Mouse (Mus musculus) spleen, postnatal 14 days (tissue): ENCODE data around the gene Luzp1.
A peak's percentile ranks its signal among the peaks of the same experiment; 100 is the strongest.

Experiments
- DNase-seq, 2 experiments: peaks; one replicate each; pipeline ENCODE4 v3.0.0; 2021 to 2022; ENCODE audit warnings: low spot score in 2 of 2

Luzp1 gene

GRCm38 (mm10) chr4:136546279-136547045 is 76.9 kb downstream of the Luzp1 start:
- DNase-seq: no peak

- DNase-seq: no peak
These were observed 78.2 kb downstream of the Luzp1 start for GRCm38 (mm10) chr4:136547721-136548120.

DNA sequence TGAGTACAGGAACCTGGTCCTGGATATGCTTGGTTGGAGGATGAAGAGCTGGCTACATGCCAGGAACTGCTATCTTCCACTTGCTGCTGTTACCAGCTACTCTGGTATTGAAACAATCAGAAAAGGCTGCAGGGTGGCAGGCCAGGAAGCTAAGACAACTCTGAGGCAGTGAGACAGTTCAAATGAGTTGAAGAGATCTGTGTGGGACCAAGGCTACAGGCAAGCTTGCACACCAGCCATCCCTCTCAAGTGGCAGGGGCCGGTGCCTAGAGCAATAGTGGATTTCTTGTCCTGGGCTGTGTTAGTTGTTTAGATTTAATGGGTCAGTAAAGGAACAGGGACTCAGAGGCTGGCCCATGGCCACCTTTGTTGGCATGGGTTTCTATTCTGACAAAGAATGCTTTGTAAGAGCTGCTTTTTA is 78.8 kb downstream of the Luzp1 start:
- no peak for DNase-seq

GRCm38 (mm10) chr4:136553108-136553507 is 83.5 kb downstream of the Luzp1 start:
- no peak for DNase-seq

GRCm38 (mm10) chr4:136557638-136558037 is 88.1 kb downstream of the Luzp1 start:
- DNase-seq: no peak

GRCm38 (mm10) chr4:136559690-136560089 is 90.1 kb downstream of the Luzp1 start:
- no peak for DNase-seq

DNA sequence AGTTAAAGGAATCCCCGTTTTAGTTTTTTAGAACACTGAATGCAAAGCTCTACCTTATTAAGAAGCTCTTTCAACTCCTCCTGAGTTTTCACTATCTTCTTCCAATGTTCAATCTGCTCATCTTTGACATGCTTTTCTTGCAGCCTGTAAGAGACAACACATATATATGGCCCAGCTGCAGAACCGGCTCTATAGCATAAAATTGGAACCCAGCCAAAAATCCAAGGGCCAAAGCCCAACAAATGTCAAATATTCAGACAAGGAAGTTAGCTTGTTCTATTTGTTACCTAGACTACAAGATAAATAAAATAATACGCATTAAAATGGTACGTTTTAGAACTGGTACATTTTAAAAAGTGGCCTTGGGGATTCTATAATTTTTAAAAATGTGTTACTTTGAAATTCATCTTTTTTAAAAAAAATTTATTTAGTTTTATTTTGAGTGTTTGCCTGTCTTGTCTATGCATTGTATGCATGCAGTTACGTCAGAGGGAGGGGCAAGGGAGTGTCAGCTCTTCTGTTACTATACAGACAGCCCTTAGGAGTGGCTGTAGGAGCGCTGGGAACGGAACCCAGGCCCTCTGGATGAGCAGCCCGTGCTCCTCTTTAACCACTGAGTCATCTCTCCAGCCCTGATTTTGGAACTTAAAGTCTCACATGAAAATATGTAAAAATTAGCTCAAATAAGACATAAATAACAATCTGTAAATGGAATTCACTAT is 90.9 kb downstream of the Luzp1 start:
- DNase-seq: no peak

- DNase-seq: no peak
These were observed 93.2 kb downstream of the Luzp1 start for GRCm38 (mm10) chr4:136562755-136563154.

DNA sequence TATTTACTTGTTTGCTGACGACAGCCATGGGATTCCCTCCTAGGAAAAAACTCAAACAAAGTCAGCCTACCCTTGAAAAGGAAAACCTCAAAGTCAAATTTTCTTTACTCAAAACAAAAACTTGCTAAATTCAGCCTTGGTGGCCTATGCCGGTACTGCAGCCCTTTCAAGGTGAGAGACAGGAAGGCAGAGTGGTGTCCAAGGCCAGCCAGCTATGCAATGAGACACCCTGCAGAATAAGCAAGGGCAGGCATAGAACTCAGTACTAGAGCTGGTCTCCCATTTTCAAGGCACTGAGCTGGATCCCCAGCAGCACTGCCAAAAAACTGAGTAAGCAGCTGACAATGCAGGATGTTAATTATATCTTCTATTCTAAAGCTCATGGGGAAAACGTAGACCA is 99.1 kb downstream of the Luzp1 start:
- no peak for DNase-seq

DNA sequence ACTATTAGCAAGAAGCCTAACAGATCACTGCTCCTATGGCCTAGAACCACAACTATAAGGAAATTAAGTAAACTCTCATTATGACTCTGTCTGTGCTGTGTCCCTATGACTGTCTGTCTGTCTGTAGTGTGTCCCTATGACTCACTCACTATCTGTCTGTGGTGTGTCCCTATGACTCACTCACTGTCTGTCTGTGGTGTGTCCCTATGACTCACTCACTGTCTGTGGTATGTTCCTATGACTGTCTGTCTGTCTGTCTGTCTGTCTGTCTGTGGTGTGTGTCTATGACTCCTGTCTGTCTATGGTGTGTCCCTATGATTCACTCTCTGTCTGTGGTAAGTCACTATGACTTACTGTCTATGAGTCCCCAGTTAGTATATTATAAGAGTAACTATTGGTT is 100.4 kb downstream of the Luzp1 start:
- DNase-seq: no peak

- DNase-seq: no peak
These were observed 112.3 kb downstream of the Luzp1 start for GRCm38 (mm10) chr4:136581885-136582284.

GRCm38 (mm10) chr4:136587221-136587827 is 117.8 kb downstream of the Luzp1 start:
- no peak for DNase-seq

DNA sequence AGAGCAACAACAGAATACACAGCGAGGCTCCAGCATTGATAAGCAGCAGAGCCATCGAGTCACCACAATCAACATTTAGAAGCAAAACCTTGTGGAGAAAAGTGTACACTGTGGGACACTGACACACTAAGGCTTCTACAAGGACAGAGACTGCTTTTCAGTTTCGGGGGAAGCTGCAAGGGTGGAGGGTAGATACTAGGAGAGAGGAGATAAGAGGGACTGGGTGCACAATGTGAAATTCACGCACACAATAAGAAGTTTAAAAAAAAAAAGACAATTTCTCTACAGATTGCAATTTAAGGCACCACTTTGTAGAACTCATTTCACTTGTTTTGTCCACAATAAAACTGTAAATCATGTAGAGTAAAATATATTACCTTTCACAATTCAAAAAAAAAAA is 118.4 kb downstream of the Luzp1 start:
- no peak for DNase-seq

DNA sequence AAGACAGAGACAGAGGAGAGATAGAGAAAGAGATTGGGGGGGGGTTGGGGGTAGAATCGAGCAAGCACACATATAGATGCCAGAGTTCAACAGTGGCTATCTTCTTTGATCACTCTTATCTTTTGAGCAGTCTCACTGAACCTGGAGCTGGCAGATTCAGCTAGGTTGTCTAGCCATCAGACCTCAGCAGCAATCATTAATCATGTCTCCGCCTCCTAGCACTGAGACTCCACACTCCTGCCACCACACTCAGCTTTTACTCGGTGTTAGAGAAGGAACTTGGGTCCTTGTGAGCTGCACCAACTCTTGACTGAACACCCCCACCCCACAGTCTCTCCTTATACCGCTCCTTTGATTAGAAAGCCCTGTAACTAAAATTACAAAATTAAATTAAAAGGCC is 122.5 kb downstream of the Luzp1 start:
- DNase-seq: no peak

- no peak for DNase-seq
These were observed 124.4 kb downstream of the Luzp1 start for GRCm38 (mm10) chr4:136594006-136594405.

DNA sequence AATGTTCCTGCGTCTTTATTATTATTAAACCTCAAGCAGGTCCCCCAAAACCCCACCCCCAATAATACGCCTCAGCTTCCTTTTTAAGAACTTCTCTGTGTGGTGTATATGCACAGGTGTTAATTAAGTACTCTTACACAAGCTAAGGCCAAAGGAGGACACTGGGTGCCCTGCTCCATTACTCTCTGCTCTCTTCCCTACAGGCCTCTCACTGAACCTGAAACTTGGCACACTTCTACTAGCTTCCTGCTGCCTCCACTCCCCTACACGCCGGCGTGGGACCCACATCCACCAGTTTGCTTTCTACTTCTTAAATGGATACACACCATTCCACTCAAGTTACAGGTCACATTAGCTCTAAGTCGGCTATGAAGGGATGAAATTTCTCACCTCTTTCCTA is 125.7 kb downstream of the Luzp1 start:
- DNase-seq: no peak

GRCm38 (mm10) chr4:136598268-136598876 is 128.8 kb downstream of the Luzp1 start:
- no peak for DNase-seq

- no peak for DNase-seq
These were observed 130.3 kb downstream of the Luzp1 start for GRCm38 (mm10) chr4:136599869-136600268.

GRCm38 (mm10) chr4:136600536-136600935 is 131.0 kb downstream of the Luzp1 start:
- no peak for DNase-seq

- DNase-seq: peak in 1 of 2 experiments; percentile 40
These were observed 131.9 kb downstream of the Luzp1 start for GRCm38 (mm10) chr4:136601476-136601875.

GRCm38 (mm10) chr4:136602018-136602554 is 132.5 kb downstream of the Luzp1 start:
- peak; percentile 19 to 30 for DNase-seq

- DNase-seq: peak; percentile 90 to 96
These were observed 133.0 kb downstream of the Luzp1 start, which contains the start of gene Kdm1a for GRCm38 (mm10) chr4:136602568-136602967. TSS of gene Kdm1a (minus strand) at chr4:136602723.
